Mouse (Mus musculus) spleen, adult 2 months (tissue): Measurements from ENCODE around the gene Teddm2. TPM values are rescaled to one million over a fixed set of nuclear protein-coding genes. Genes with fewer than 3 reads are reported as not detected.
"Not testable (repeated sequence)": the region's sequence is repeated elsewhere in the genome, so short reads cannot be mapped to it uniquely, and the experiment has no call there.

Experiments
- DNase-seq, 2 experiments: peaks; one replicate each; pipeline versions ENCODE4 v3.0.0 to v3.0.0-alpha.2; 2012 to 2021; ENCODE audit warnings: low spot score in 2 of 2, low read depth in 1 of 2
- H3K27ac ChIP-seq: fragments of 200-500 bp; 2 replicates; pipeline ENCODE4 v1.5.1; 2012; ENCODE audit warnings: low read length, inconsistent platforms; ENCODE audit not compliant: insufficient read depth
- H3K27me3 ChIP-seq: fragments of 200-500 bp; 2 replicates; pipeline ENCODE4 v1.6.1; 2012; ENCODE audit warnings: mild to moderate bottlenecking, moderate library complexity, low read length, inconsistent platforms; ENCODE audit not compliant: control insufficient read depth, insufficient read depth
- H3K36me3 ChIP-seq: fragments of 200-500 bp; 2 replicates; pipeline ENCODE4 v1.6.1; 2012; ENCODE audit warnings: mild to moderate bottlenecking, low read length, inconsistent platforms; ENCODE audit not compliant: control insufficient read depth, insufficient read depth
- H3K4me1 ChIP-seq: fragments of 200-500 bp; 2 replicates; pipeline ENCODE4 v1.6.1; 2011; ENCODE audit warnings: inconsistent platforms; ENCODE audit not compliant: control insufficient read depth, insufficient read depth, insufficient read length
- H3K4me3 ChIP-seq: fragments of 200-500 bp; 2 replicates; pipeline ENCODE4 v1.5.1; 2011; ENCODE audit warnings: mild to moderate bottlenecking, inconsistent platforms; ENCODE audit not compliant: insufficient read depth, insufficient read length; ENCODE audit errors: extremely low read depth
- CTCF ChIP-seq: fragments of 200-500 bp; IDR thresholded peaks from 2 replicates; pipeline ENCODE4 v1.5.1; 2011; ENCODE audit warnings: mild to moderate bottlenecking, inconsistent platforms; ENCODE audit not compliant: insufficient read depth, insufficient read length, insufficient replicate concordance; ENCODE audit errors: extremely low read depth
- POLR2A ChIP-seq: fragments of 200-500 bp; IDR thresholded peaks from 2 replicates; pipeline ENCODE4 v1.6.1; 2011; ENCODE audit warnings: low read depth, low read length, inconsistent platforms
- WGBS: fragments of 180-500 bp; shearing (Covaris S2); methylation state at CpG from one replicate; pipeline ENCODE4 v1.1.7; 2018; 5-methylcytosine and 5-hydroxymethylcytosine counted together
- polyA plus RNA-seq: library from polyadenylated mRNA; depleted of rRNA; stranded (reverse); fragments of >200 nt; gene quantifications from 2 replicates; pipeline ENCODE4 v1.2.3, GENCODE M21; 2012

Gene Teddm2
- polyA plus RNA-seq, 1 experiment, result 0.32 TPM

- DNase-seq, result peak; percentile 41 to 57
These were observed 5.0 kb downstream of the Teddm2 start for GRCm38 (mm10) chr1:153894979-153895378.

GRCm38 (mm10) chr1:153894201-153894893, 5.7 kb downstream of the Teddm2 start:
- Histone ChIP-seq H3K4me1 (no peaks in the 10 kb centered on the region), H3K4me3 (no peak overlapping the region), H3K36me3 (no peaks in the 10 kb centered on the region), H3K27ac (no peak overlapping the region), H3K27me3 (no peaks in the 10 kb centered on the region)
- TF ChIP-seq CTCF, result no peak
- no peak for TF ChIP-seq POLR2A
- 46% methylated on average over 8 of the region's 8 CpGs for WGBS
- DNase-seq, result no peak

More at GRCm38 (mm10) chr1:153894979-153895378, 5.0 kb downstream of the Teddm2 start:
- peak; percentile 71; the same call in 1 of the 2 replicates for TF ChIP-seq CTCF
- no peak for TF ChIP-seq POLR2A
- H3K27ac ChIP-seq, result no peak overlapping the region
- WGBS, result 38% methylated on average over 5 of the region's 5 CpGs
- H3K4me3 ChIP-seq, result no peak overlapping the region
- H3K27me3 ChIP-seq, result no peaks in the 10 kb centered on the region
- no peaks in the 10 kb centered on the region for H3K36me3 ChIP-seq
- H3K4me1 ChIP-seq, result no peaks in the 10 kb centered on the region

GRCm38 (mm10) chr1:153893746-153894145, 6.3 kb downstream of the Teddm2 start:
- 63% methylated on average over 2 of the region's 2 CpGs for WGBS
- H3K27me3 ChIP-seq, result no peaks in the 10 kb centered on the region
- no peak for DNase-seq
- no peaks in the 10 kb centered on the region for H3K4me1 ChIP-seq
- no peak overlapping the region for H3K27ac ChIP-seq
- TF ChIP-seq CTCF, result no peak
- TF ChIP-seq POLR2A, result no peak
- no peaks in the 10 kb centered on the region for H3K36me3 ChIP-seq
- no peak overlapping the region for H3K4me3 ChIP-seq

- H3K4me1 ChIP-seq, result no peaks in the 10 kb centered on the region
- DNase-seq, result no peak
- H3K36me3 ChIP-seq, result no peaks in the 10 kb centered on the region
- 7% methylated on average over 4 of the region's 4 CpGs for WGBS
- H3K27me3 ChIP-seq, result no peaks in the 10 kb centered on the region
- no peak within 1 kb of the TSS for H3K27ac ChIP-seq
- TF ChIP-seq CTCF (no peak), POLR2A (no peak)
- no peak within 1 kb of the TSS for H3K4me3 ChIP-seq
These were observed 8.6 kb downstream of the Teddm2 start, which contains the start of gene Teddm1a for GRCm38 (mm10) chr1:153891442-153891841. Gene Teddm1a (plus strand): TSS chr1:153891742.

- Histone ChIP-seq H3K27me3 (no peaks in the 10 kb centered on the region), H3K36me3 (no peaks in the 10 kb centered on the region), H3K4me1 (no peaks in the 10 kb centered on the region), H3K4me3 (no peak overlapping the region), H3K27ac (no peak overlapping the region)
- TF ChIP-seq CTCF (no peak), POLR2A (no peak)
- WGBS, result 94% methylated on average over 10 of the region's 10 CpGs
- no peak for DNase-seq
These were observed 9.9 kb downstream of the Teddm2 start for GRCm38 (mm10) chr1:153890121-153890520.

GRCm38 (mm10) chr1:153886024-153886633, 13.9 kb downstream of the Teddm2 start:
- WGBS, result 74% methylated on average over 17 of the region's 17 CpGs
- no peak for DNase-seq
- Histone ChIP-seq H3K4me3 (no peak overlapping the region), H3K27ac (no peak overlapping the region), H3K36me3 (no peaks in the 10 kb centered on the region), H3K27me3 (no peaks in the 10 kb centered on the region), H3K4me1 (no peaks in the 10 kb centered on the region)
- no peak for TF ChIP-seq POLR2A
- TF ChIP-seq CTCF, result no peak

GRCm38 (mm10) chr1:153880391-153880790, 19.6 kb downstream of the Teddm2 start:
- H3K27ac ChIP-seq, DNase-seq, H3K4me3 ChIP-seq, H3K4me1 ChIP-seq, H3K27me3 ChIP-seq, H3K36me3 ChIP-seq: not testable (repeated sequence)
- WGBS, result 96% methylated on average over 17 of the region's 17 CpGs
